Mouse (Mus musculus): ENCODE results near the gene Stxbp3.

Stxbp3 gene

GRCm38 (mm10) chr3:108762597-108763111 lies 77.7 kb downstream of the Stxbp3 start:
- DNase-seq, result no peak

GRCm38 (mm10) chr3:108759566-108760420 lies 80.5 kb downstream of the Stxbp3 start:
- no peak for DNase-seq

- no peak for DNase-seq
These were observed 82.8 kb downstream of the Stxbp3 start for GRCm38 (mm10) chr3:108757570-108757969.

GRCm38 (mm10) chr3:108756131-108756530 lies 84.2 kb downstream of the Stxbp3 start:
- DNase-seq, result no peak

GRCm38 (mm10) chr3:108755542-108755941 lies 84.8 kb downstream of the Stxbp3 start:
- no peak for DNase-seq

GRCm38 (mm10) chr3:108754541-108754940 lies 85.8 kb downstream of the Stxbp3 start:
- no peak for DNase-seq

- DNase-seq, result no peak
These were observed 88.6 kb downstream of the Stxbp3 start for GRCm38 (mm10) chr3:108751691-108752090.

- peak; percentile 34 for DNase-seq
These were observed 89.3 kb downstream of the Stxbp3 start for GRCm38 (mm10) chr3:108751061-108751460.

- DNase-seq, result no peak
These were observed 96.3 kb downstream of the Stxbp3 start for GRCm38 (mm10) chr3:108744060-108744459.
